Mouse (Mus musculus) spleen, adult 12 weeks (tissue): ENCODE data around the gene Olfr267.

ENCODE experiments used
- DNase-seq: peaks from one replicate; pipeline ENCODE4 v3.0.0; 2022; ENCODE audit warnings: low spot score

Olfr267 gene

DNA sequence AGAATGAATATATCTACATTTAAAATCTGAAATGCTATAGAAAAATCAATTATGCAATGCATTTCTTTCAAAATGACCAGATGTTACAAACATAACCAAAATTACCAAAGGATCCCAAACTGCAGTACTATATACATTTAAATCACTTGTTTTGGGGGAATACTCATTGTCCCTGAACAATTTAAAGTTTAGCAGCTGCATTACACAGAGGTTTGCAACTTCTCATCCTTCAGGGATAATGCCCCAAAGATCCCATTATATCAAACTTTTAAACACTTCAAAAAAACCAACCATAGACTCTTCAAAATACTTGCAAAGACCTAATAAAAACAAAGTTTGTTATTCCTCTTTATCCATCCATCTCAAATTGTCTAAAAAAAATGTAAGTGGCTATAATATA is at the start of gene Olfr267:
TSS of gene Olfr267 (minus strand) at position 101 of the 400 bp plus-strand sequence.
- DNase-seq: no peak

DNA sequence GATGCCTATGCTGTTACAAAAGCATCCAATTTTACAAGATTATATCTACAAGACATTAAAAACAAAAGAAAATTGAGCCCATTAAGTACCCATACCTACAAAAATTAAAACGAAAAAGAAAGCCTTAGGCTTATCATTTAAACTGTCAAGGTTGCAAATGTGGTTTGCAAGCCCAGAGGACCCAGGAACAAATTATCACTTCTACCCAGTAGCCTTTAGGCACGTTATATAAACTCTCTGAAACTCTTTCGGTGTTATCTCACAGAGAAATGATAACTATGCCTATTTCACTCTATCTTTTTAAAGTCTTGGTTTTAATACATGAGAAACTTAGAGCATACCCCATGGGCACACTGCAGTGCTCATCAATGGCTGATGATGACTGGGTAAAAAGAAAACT is 45.4 kb upstream of the Olfr267 start:
- DNase-seq: no peak

DNA sequence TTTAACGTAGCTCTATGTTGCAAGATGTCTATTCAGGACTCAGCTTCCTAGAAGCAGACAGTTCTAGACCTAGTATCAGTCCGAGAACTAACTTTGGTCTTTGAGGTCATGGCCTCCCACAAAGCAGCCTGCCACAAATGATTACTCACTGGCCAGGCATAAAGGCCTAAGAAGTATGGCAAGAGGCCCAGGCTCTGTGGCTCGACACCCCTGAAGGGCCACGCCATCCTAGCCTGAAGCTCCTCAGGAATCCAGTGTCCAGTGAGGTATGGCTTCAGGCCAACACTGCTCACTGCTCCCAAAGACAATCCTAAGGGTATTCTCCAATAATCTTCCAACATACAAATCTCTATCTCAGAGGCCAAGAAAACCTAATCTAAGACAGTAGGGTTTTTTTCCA is 38.4 kb upstream of the Olfr267 start:
- DNase-seq: no peak

DNA sequence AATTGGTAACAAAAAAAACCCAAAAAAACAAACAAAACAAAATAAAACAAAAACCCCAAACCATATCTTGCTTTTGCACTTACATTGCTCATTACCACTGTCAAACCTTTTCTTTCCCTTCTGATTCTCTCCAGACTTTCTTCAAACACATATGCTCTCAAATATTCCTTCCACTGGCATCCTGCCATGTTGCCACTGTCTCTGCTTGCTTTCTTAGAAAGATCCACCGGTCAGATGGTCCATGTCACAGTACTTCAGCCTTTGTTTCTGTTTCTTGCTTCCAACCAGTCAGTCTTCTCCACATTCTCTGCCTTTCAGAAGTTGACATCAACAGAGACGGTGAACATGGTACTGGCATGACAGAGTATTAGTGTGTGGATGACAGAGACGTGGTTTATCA is 857 bp downstream of the Olfr267 start:
- DNase-seq: no peak

DNA sequence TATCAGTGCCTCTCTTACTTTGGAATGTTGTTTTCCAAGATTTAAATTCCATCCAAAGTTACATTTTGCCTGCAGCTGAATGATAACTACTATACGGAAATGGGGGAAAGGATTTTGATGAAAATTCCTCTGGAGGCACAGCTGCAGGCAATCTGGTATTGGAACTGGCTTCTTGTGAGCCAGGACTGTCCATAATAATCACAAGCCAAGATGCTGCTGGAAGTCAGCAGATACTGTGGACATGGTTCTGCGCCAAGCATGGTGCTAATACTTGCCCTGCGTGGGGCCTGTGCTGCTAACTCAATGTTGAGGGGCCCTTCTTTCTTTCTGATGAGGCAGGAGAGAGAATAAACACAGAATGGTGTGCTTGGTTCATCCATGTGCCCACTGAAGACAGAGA is 24.1 kb downstream of the Olfr267 start:
- no peak for DNase-seq

DNA sequence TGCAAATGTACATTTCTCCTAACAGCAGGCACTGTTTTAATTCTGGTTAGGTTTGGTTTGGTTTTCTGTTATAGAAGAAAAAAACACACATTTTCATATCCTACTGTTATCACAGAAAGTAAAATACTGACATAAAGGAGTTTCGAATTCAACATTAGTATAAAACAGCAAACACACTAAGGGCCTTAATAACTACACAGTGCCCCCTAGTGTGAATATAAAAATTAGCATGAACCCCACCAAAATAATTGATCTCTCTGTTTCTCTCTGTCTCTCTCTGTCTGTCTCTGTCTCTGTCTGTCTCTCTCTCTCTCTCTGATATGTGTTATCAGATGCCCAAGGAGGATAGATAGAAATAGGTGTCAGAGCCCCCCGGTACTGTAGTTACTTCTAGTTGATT is 38.0 kb downstream of the Olfr267 start:
- DNase-seq: no peak

DNA sequence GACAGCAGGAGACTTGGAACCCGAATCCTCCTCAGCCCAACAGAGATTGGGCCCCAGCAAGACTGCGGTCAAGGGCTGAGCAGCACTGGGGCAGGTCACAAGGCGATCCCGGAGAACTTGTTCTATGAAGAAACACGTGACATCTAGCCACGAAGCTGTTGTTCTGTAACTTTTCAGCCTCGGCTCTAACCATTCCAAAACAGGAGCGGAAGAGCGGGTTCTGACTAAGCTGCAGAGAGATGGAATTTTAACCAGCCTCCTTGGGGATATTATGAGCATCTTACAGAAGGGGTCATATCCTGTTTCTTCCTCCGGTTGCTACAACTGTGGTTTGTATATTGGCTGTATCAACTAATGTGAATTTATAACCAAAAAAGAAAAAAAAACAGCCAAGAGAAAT is 38.4 kb downstream of the Olfr267 start:
- no peak for DNase-seq

DNA sequence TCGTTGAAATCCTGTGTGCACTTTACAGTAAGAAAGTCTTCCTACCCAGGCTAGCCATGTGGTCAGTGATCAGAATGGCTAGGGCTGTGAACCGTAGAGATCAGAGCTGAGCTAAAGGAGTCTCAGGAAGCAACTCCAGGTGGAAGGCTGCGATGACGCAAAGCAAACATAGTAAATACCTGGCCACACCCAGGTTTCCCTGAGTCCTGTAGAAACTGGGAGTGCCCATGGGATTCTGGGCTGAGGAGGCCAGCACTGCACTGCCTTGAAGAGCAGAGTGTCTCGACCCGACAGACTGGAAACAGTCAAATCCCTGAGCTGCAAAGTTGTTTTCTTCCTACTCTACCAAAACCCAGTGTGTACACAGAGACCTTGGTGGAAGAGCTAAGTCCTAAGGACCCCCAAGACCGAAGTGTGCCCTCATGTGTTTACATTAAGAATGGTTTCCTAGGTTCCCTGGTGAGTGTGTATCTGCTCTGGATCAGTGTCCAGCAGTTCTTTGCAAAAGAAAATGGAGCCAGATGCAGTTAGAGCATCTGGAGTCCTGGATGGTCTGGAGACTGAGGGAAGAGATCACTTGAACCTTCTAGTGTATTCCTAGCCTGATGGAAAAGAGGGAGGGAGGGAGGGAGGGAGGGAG is 41.8 kb downstream of the Olfr267 start:
- DNase-seq: no peak

DNA sequence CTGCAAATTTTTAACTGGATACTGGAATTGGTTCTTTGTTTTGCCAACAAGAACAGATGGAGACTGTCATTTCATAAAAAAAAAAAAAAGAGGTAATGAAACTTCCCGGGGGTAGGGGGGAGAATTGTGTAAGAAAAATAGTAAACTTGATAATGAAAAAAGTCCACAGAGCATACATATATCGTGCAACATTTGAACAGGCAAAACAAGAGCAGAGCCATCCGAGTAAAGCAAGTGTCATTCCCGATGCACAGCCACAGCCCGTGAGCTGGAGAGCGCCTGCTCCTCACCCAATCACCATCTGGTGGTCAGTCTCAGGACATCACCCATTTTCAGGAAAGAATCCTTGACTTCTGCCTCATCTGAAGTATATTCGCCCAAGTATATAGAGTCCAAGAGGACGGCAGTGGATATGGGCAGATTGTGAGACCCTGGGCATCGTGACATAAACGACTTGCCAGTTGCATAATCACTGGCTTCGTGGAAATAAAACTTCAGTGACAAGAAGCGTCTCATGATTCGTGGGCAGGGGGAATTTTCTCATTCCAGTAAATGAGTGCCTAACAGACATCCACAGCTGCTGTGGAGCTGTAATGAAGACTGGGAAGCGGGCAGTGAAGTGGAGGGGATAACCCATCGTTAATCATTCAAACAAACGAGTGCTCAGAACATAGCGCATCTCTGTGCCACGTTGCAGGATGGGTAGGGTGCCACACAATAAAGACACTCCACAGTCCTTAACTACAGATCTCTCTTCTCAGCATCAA is 50.5 kb downstream of the Olfr267 start:
- no peak for DNase-seq
